Mouse (Mus musculus): ENCODE measurements at regions not wholly inside any gene's neighbourhood (a gene's known extent, or its start where the extent isn't known, plus 50 kb on each side); places are given as distances from the start of the nearest gene placed in this dataset.

GRCm38 (mm10) chr19:15032297-15032947 lies 434.6 kb upstream of the Tle4 start:
- DNase-seq, result no peak

- DNase-seq, result no peak
Observed at GRCm38 (mm10) chr19:15031483-15031882, 433.6 kb upstream of the Tle4 start.

DNA sequence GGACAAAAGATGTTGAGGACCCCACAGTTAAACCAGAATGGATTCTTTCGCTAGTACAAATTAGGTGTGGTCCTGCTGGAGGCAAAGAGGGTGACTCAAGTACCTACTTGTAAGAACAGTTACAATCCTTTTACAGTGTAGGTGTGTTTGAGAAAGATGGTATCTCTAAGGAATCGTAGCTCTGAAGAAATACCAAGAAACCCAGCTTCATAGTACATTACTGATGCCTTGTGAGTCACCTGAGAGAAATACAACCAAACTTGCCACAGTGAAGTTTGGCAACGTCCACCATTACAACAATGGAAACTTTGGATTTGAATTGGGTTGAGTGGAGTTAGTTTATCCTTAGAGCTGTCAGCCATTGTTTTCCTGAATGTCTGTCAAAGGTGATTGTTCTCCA lies 405.7 kb upstream of the Tle4 start:
- no peak for DNase-seq

DNA sequence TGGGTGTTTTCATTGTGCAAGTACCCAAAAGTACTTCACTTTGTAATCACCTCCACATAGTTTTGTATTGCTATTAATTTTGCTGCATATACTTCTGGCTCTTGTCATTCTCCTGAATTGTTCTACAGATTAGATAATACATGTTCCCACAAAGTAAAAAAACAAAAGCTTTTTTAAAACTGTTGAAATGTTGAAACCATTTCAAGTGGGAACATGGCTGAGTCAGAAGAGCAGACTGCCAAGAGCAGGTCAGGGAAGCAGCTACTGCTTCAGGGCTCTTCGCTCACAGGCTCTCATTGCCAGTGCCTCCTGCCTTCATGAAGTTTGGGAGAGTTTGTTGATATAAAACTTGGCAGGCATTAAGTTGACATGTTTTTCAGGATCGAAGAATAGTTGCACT lies 395.5 kb upstream of the Tle4 start:
- no peak for DNase-seq

DNA sequence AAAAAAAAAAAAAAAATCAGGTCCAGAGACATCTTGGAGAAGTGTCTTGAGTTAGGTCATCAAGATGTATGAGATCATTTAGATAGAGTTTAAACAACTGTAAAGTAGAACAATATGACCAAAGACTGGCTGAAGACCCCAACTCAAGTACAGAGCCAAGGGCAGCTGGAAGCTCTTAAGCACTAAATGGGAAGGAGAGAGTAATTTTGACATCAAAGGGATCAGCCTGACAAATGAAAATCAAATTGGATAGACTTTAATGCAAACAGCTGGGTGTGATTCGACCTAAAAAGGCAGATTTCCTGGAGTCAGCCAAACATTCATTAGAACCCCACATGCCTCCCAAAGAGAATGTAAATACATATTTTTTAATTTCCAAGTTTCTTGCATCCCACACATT lies 372.3 kb upstream of the Tle4 start:
- DNase-seq, result no peak

DNA sequence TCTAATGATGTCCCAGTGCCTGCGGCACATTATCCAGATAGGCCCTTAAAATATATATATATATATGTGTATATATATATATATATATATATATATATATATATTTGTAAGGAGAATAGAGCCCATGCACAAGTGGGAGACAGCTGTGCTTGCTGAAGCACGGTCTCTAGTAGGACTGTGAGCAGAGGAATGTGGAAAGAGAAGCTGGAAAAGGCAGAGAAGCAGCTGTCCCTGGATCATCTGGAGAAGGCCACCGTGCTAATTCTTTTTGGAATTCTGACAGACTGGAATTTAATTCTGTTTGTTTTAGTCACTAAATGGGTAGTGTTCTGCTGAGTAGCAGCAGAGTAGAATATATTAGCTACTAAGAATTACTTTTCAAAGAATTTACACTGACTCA lies 370.4 kb upstream of the Tle4 start:
- no peak for DNase-seq

DNA sequence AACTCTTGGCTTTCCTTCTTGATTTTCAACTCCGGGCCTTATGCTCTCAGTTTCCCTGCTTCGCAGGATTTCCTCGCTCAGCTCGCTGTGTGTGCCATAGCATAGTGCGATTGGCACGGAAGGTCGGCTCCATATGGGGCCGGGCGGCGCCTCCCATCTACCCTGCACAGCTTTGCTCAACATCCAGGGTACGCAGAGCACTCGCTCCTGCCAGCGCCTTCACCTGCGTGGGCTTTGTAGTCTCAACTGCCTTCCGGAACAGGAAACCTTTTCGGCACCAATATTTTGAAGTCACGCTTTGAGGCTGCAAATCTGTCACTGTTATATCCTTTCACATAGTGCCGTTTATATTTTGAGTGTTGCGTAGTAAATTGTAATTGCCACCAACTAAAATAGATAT lies 359.9 kb upstream of the Tle4 start:
- DNase-seq, result no peak

GRCm38 (mm10) chr19:14957154-14957553 lies 359.3 kb upstream of the Tle4 start:
- no peak for DNase-seq

- DNase-seq, result no peak
Observed at GRCm38 (mm10) chr19:14956392-14956791, 358.5 kb upstream of the Tle4 start.

- DNase-seq, result no peak
Observed at GRCm38 (mm10) chr19:14955969-14956368, 358.1 kb upstream of the Tle4 start.

DNA sequence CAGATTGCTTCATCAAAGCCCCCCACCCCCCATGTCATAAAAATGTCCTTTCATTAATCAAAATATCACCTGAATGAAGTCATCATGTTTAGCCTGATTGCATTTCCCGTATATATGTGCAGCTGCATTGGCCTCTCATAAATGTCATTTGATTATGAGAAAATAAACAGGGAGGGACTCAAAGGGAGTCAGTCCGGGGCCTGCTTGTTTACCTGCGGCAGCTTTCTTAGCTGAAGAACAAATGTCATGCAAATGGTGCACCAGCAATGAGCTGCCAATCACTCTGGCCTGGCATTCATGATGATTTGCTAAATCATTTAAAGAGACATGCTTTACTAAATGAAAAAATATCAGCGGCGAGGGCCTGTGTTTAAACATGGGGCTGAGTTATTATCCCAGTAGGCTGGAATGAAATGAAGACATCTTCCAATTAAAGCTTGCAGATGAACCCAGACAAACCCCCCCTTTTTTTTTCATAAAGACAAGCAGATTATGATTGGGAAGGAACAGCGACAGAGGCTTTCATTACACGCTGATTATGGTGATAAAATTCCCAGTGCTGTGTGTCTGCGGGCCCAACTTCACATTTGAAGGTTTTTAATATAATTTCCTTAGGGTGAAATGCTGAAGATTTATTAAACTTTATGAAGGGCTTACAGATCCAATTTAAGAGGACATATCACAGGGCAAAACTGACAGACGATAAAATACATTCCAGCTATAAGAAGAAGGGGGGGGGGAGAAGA lies 342.5 kb upstream of the Tle4 start:
- DNase-seq, result no peak

- DNase-seq, result no peak
Observed at GRCm38 (mm10) chr19:14922238-14922637, 324.4 kb upstream of the Tle4 start.

- DNase-seq, result no peak
Observed at GRCm38 (mm10) chr19:14911056-14911850, 313.4 kb upstream of the Tle4 start.

GRCm38 (mm10) chr19:14894875-14895274 lies 297.0 kb upstream of the Tle4 start:
- no peak for DNase-seq

GRCm38 (mm10) chr19:14892390-14892758 lies 294.5 kb upstream of the Tle4 start:
- DNase-seq, result no peak

DNA sequence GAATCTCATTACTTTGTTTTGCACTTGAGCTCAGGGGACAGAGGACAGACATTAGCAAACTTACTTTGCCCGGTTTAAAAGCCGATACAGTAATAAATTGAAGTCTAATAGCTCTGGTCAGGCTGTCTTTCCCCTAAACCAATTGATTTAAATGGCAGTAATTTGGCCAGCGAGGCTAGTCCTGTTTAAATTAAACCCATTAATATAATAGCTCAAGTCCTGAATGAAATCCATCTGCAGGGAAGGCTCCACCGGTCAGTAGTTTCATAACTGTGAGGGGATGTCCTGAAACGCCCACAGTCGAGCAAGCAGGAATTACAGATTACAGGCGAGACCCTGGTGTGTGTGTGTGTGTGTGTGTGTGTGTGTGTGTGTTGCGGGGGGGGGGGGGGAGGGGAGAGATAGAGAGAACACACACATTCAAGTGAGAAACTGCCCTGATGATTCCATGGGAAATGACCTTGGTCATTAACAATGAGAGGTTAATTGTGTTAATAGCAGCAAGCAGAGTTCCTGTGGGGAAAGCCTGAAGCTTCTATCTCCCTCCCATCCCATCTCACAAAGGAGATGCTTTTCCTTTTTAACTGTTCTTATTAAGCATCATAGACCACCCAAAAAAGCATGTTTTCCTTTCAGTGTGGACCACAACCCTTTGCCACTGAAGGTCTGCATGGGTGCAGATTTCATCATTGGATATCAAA lies 294.0 kb upstream of the Tle4 start:
- no peak for DNase-seq

DNA sequence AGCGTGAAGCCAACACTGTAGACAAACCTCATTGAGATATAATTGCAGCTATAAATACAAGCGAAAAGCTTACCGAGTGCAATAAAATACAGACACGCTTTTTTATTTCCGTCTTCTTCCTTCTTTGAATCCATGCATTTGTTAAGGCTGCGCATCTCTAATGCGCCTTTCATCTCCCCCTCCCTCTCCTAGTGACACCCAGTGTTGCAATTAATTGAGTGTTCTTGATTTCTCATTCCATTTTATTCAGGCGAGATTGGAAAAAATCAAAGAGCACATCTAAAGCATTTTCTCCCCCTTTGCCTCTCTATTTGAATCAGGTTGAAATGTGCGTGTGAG lies 293.2 kb upstream of the Tle4 start:
- no peak for DNase-seq

DNA sequence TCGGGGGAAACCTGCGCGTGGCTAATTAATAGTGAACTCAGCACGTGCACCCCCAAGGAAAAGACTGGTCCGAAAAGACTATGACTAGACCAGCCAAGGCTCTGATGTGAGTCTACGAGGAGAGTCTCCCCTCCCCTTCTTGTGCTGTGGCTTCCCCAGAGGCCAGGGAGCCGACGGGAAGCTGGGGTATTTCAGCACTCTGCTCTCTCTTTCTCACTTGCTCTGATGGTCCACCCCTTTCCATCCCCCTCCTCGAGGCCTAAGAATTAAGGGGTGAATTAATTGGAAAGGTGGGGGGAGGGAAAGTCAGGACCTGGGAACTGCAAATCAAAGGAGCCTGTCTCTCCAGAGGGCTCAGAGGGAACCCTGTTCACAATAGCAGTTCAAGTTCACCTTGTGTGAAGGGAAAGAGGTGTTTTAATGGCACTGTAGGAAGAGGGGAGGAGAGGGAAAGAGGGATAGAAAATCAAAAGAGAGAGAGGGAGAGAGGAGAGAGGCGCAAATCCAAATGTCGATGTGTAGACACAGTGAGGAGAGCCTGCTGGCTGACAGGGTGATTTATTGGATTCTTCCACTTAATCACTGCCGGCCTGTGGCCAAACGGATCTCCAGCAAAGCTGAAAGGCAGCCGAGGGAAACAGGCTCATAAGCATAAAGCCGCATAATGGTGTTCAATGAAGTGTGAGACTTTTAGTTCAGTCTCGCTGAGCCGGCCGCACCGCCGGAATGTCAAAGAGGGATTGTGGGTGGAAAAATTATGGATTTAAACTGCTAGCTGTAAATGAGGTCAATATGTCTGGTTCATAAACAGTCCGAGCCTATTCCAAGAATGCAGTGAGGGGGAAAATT lies 292.6 kb upstream of the Tle4 start:
- DNase-seq, result peak; percentile 13

DNA sequence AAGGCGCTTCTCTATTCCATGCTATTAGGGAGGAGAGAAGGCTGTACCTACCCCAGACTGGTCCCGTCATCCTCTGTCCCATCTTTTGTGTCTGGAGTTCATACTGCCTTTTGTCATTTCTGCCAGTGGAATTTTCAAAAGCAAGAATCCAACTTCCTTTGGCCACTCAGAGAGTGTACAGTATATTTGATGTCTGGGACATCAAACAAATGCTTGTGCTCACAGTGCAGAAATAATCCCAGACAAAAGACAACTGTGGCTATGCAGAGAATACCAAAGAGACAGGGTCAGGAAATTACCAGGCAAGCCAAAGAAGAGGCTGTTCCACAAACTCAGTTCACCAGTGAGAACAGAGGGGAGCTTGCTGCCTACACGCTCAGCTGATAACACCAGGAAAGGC lies 291.9 kb upstream of the Tle4 start:
- DNase-seq, result no peak

- no peak for DNase-seq
Observed at GRCm38 (mm10) chr19:14883707-14884421, 286.0 kb upstream of the Tle4 start.

- DNase-seq, result no peak
Observed at GRCm38 (mm10) chr19:14880818-14881217, 283.0 kb upstream of the Tle4 start.

DNA sequence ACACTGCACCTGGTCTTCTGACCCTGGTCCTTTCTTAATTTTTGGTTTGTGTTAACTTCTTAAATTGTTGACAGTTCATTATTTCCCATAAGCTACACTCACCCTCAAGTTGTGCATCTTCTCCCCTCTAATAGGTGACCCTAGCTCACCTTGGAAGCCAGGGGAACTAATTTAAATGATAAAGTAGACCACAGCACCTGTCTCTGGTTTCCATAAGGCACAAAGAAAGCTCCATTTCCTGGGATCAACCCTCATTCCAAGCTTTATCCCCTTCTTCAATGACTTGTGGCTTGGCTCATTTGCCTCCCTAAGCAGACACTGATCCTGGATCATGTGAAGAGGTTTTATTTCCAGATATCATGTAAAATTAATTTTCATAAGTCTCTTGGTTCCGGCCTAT lies 276.1 kb upstream of the Tle4 start:
- DNase-seq, result no peak
